Mouse (Mus musculus): ENCODE results near the gene Sec23b. TPM values are rescaled to one million over a fixed set of nuclear protein-coding genes. Genes with fewer than 3 reads are reported as not detected.

Sec23b gene
- polyA plus RNA-seq, 1 experiment from 2014 or later = 127 TPM

- Histone ChIP-seq H3K27me3 (ENCODE audit: control insufficient read depth, insufficient read depth, low read length) (no peaks in the 10 kb centered on the region), H3K9me3 (ENCODE audit: control insufficient read depth, low read length) (no peaks in the 10 kb centered on the region), H3K4me3 (ENCODE audit: low read depth, low read length) (no peak overlapping the region), H3K36me3 (ENCODE audit: control insufficient read depth, insufficient read depth, low read length) (no peaks in the 10 kb centered on the region), H3K27ac (ENCODE audit: low read depth, low read length) (no peak overlapping the region), H3K4me2 (ENCODE audit: low read depth) (no peak overlapping the region), H3K4me1 (ENCODE audit: control insufficient read depth, insufficient read depth, low read length) (no peaks in the 10 kb centered on the region), H3K9ac (ENCODE audit: low read length) (no peak overlapping the region)
- 81% methylated on average over 2 of the region's 2 CpGs for WGBS
- ATAC-seq (ENCODE audit: insufficient read depth, low FRiP score, low TSS enrichment) = no peak
- DNase-seq (ENCODE audit: low spot score) = no peak
Measured at GRCm38 (mm10) chr2:144633551-144633950, 77.5 kb downstream of the Sec23b start.

- H3K4me2 ChIP-seq (ENCODE audit: low read depth) = no peak overlapping the region
- H3K4me1 ChIP-seq (ENCODE audit: control insufficient read depth, insufficient read depth, low read length) = no peaks in the 10 kb centered on the region
- no peak overlapping the region for H3K4me3 ChIP-seq (ENCODE audit: low read depth, low read length)
- no peaks in the 10 kb centered on the region for H3K9me3 ChIP-seq (ENCODE audit: control insufficient read depth, low read length)
- no peak overlapping the region for H3K9ac ChIP-seq (ENCODE audit: low read length)
- H3K36me3 ChIP-seq (ENCODE audit: control insufficient read depth, insufficient read depth, low read length) = no peaks in the 10 kb centered on the region
- DNase-seq (ENCODE audit: low spot score) = no peak
- ATAC-seq (ENCODE audit: insufficient read depth, low FRiP score, low TSS enrichment) = no peak
- 86% methylated on average over 5 of the region's 5 CpGs for WGBS
- H3K27me3 ChIP-seq (ENCODE audit: control insufficient read depth, insufficient read depth, low read length) = no peaks in the 10 kb centered on the region
- H3K27ac ChIP-seq (ENCODE audit: low read depth, low read length) = no peak overlapping the region
Measured at GRCm38 (mm10) chr2:144634231-144634630, 78.2 kb downstream of the Sec23b start.

GRCm38 (mm10) chr2:144634729-144635128 lies 78.7 kb downstream of the Sec23b start:
- no peak overlapping the region for H3K4me2 ChIP-seq (ENCODE audit: low read depth)
- H3K27me3 ChIP-seq (ENCODE audit: control insufficient read depth, insufficient read depth, low read length) = no peaks in the 10 kb centered on the region
- no peaks in the 10 kb centered on the region for H3K4me1 ChIP-seq (ENCODE audit: control insufficient read depth, insufficient read depth, low read length)
- DNase-seq (ENCODE audit: low spot score) (no peak), ATAC-seq (ENCODE audit: insufficient read depth, low FRiP score, low TSS enrichment) (no peak)
- no peak overlapping the region for H3K4me3 ChIP-seq (ENCODE audit: low read depth, low read length)
- H3K36me3 ChIP-seq (ENCODE audit: control insufficient read depth, insufficient read depth, low read length) = no peaks in the 10 kb centered on the region
- WGBS = 78% methylated on average over 2 of the region's 2 CpGs
- no peak overlapping the region for H3K9ac ChIP-seq (ENCODE audit: low read length)
- H3K27ac ChIP-seq (ENCODE audit: low read depth, low read length) = no peak overlapping the region
- H3K9me3 ChIP-seq (ENCODE audit: control insufficient read depth, low read length) = no peaks in the 10 kb centered on the region

- Histone ChIP-seq H3K9me3 (ENCODE audit: control insufficient read depth, low read length) (no peaks in the 10 kb centered on the region), H3K9ac (ENCODE audit: low read length) (no peak overlapping the region), H3K4me1 (ENCODE audit: control insufficient read depth, insufficient read depth, low read length) (no peaks in the 10 kb centered on the region), H3K36me3 (ENCODE audit: control insufficient read depth, insufficient read depth, low read length) (no peaks in the 10 kb centered on the region), H3K27me3 (ENCODE audit: control insufficient read depth, insufficient read depth, low read length) (no peaks in the 10 kb centered on the region), H3K4me2 (ENCODE audit: low read depth) (no peak overlapping the region), H3K4me3 (ENCODE audit: low read depth, low read length) (no peak overlapping the region), H3K27ac (ENCODE audit: low read depth, low read length) (no peak overlapping the region)
- 26% methylated on average over 5 of the region's 5 CpGs for WGBS
- DNase-seq (ENCODE audit: low spot score) (peak; percentile 64), ATAC-seq (ENCODE audit: insufficient read depth, low FRiP score, low TSS enrichment) (peak; percentile 62)
Measured at GRCm38 (mm10) chr2:144635644-144636320, 79.8 kb downstream of the Sec23b start.

- no peak overlapping the region for H3K9ac ChIP-seq (ENCODE audit: low read length)
- DNase-seq (ENCODE audit: low spot score) = no peak
- 85% methylated on average over 4 of the region's 4 CpGs for WGBS
- H3K36me3 ChIP-seq (ENCODE audit: control insufficient read depth, insufficient read depth, low read length) = no peaks in the 10 kb centered on the region
- no peak overlapping the region for H3K4me3 ChIP-seq (ENCODE audit: low read depth, low read length)
- H3K9me3 ChIP-seq (ENCODE audit: control insufficient read depth, low read length) = no peaks in the 10 kb centered on the region
- no peaks in the 10 kb centered on the region for H3K27me3 ChIP-seq (ENCODE audit: control insufficient read depth, insufficient read depth, low read length)
- ATAC-seq (ENCODE audit: insufficient read depth, low FRiP score, low TSS enrichment) = no peak
- H3K4me2 ChIP-seq (ENCODE audit: low read depth) = no peak overlapping the region
- no peaks in the 10 kb centered on the region for H3K4me1 ChIP-seq (ENCODE audit: control insufficient read depth, insufficient read depth, low read length)
- no peak overlapping the region for H3K27ac ChIP-seq (ENCODE audit: low read depth, low read length)
Measured at GRCm38 (mm10) chr2:144637204-144637603, 81.2 kb downstream of the Sec23b start.

- Histone ChIP-seq H3K9ac (ENCODE audit: low read length) (no peak overlapping the region), H3K4me3 (ENCODE audit: low read depth, low read length) (no peak overlapping the region)
- DNase-seq (ENCODE audit: low spot score) = no peak
Measured at GRCm38 (mm10) chr2:144637671-144638395, 81.8 kb downstream of the Sec23b start.

GRCm38 (mm10) chr2:144638719-144639118 lies 82.7 kb downstream of the Sec23b start:
- no peak overlapping the region for H3K4me3 ChIP-seq (ENCODE audit: low read depth, low read length)
- no peak overlapping the region for H3K27ac ChIP-seq (ENCODE audit: low read depth, low read length)
- 79% methylated on average over 4 of the region's 4 CpGs for WGBS

More at GRCm38 (mm10) chr2:144637671-144638395, 81.8 kb downstream of the Sec23b start:
- WGBS = 82% methylated on average over 11 of the region's 12 CpGs
- ATAC-seq (ENCODE audit: insufficient read depth, low FRiP score, low TSS enrichment) = no peak
- Histone ChIP-seq H3K36me3 (ENCODE audit: control insufficient read depth, insufficient read depth, low read length) (no peaks in the 10 kb centered on the region), H3K27me3 (ENCODE audit: control insufficient read depth, insufficient read depth, low read length) (no peaks in the 10 kb centered on the region), H3K4me2 (ENCODE audit: low read depth) (no peak overlapping the region), H3K27ac (ENCODE audit: low read depth, low read length) (no peak overlapping the region), H3K9me3 (ENCODE audit: control insufficient read depth, low read length) (no peaks in the 10 kb centered on the region), H3K4me1 (ENCODE audit: control insufficient read depth, insufficient read depth, low read length) (no peaks in the 10 kb centered on the region)

GRCm38 (mm10) chr2:144640101-144640500 lies 84.1 kb downstream of the Sec23b start:
- H3K9ac ChIP-seq (ENCODE audit: low read length) = no peak overlapping the region
- no peak overlapping the region for H3K27ac ChIP-seq (ENCODE audit: low read depth, low read length)
- H3K4me3 ChIP-seq (ENCODE audit: low read depth, low read length) = no peak overlapping the region
- 82% methylated on average over 7 of the region's 7 CpGs for WGBS
- H3K27me3 ChIP-seq (ENCODE audit: control insufficient read depth, insufficient read depth, low read length) = no peaks in the 10 kb centered on the region
- H3K4me1 ChIP-seq (ENCODE audit: control insufficient read depth, insufficient read depth, low read length) = no peaks in the 10 kb centered on the region; the same call in 1 of the 2 replicates
- no peak for ATAC-seq (ENCODE audit: insufficient read depth, low FRiP score, low TSS enrichment)
- no peak for DNase-seq (ENCODE audit: low spot score)
- no peak overlapping the region for H3K4me2 ChIP-seq (ENCODE audit: low read depth)
- no peaks in the 10 kb centered on the region for H3K36me3 ChIP-seq (ENCODE audit: control insufficient read depth, insufficient read depth, low read length)
- H3K9me3 ChIP-seq (ENCODE audit: control insufficient read depth, low read length) = no peaks in the 10 kb centered on the region

More at GRCm38 (mm10) chr2:144638719-144639118, 82.7 kb downstream of the Sec23b start:
- DNase-seq (ENCODE audit: low spot score) = peak; percentile 25
- H3K36me3 ChIP-seq (ENCODE audit: control insufficient read depth, insufficient read depth, low read length) = no peaks in the 10 kb centered on the region
- H3K27me3 ChIP-seq (ENCODE audit: control insufficient read depth, insufficient read depth, low read length) = no peaks in the 10 kb centered on the region
- no peaks in the 10 kb centered on the region; the same call in 1 of the 2 replicates for H3K4me1 ChIP-seq (ENCODE audit: control insufficient read depth, insufficient read depth, low read length)
- H3K4me2 ChIP-seq (ENCODE audit: low read depth) = no peak overlapping the region
- H3K9ac ChIP-seq (ENCODE audit: low read length) = no peak overlapping the region
- H3K9me3 ChIP-seq (ENCODE audit: control insufficient read depth, low read length) = no peaks in the 10 kb centered on the region
- no peak for ATAC-seq (ENCODE audit: insufficient read depth, low FRiP score, low TSS enrichment)
